Mouse (Mus musculus) embryonic facial prominence, embryonic 10.5 days (tissue): Measurements from ENCODE around the gene Glp1r. TPM values are rescaled to one million over a fixed set of nuclear protein-coding genes. Genes with fewer than 3 reads are reported as not detected.
A peak's percentile ranks its signal among the peaks of the same experiment; 100 is the strongest.

Experiments
- DNase-seq: peaks from one replicate; pipeline ENCODE4 v3.0.0-alpha.2; 2017; ENCODE audit warnings: low spot score
- H3K27ac ChIP-seq: fragments of 300-500 bp; sonication (generic); replicated peaks from 2 replicates; pipeline ENCODE4 v1.5.1; 2016; ENCODE audit warnings: mild to moderate bottlenecking
- H3K27me3 ChIP-seq: fragments of 300-500 bp; sonication (generic); replicated peaks from 2 replicates; pipeline ENCODE4 v1.6.1; 2016; ENCODE audit warnings: low read depth, mild to moderate bottlenecking; ENCODE audit not compliant: poor library complexity, severe bottlenecking
- H3K36me3 ChIP-seq: fragments of 300-500 bp; sonication (generic); replicated peaks from 2 replicates; pipeline ENCODE4 v1.6.1; 2016; ENCODE audit warnings: mild to moderate bottlenecking, moderate library complexity
- H3K4me1 ChIP-seq: fragments of 300-500 bp; sonication (generic); 2 replicates; pipeline ENCODE4 v1.6.1; 2016
- H3K4me3 ChIP-seq: fragments of 300-500 bp; sonication (generic); 2 replicates; pipeline ENCODE4 v1.5.1; 2016; ENCODE audit warnings: mild to moderate bottlenecking, moderate library complexity
- H3K9me3 ChIP-seq: fragments of 300-500 bp; sonication (generic); 2 replicates; pipeline ENCODE4 v1.6.1; 2016; ENCODE audit warnings: mild to moderate bottlenecking
- whole genome bisulfite sequencing: fragments of 180-500 bp; shearing (Covaris S2); methylation state at CpG from one replicate; pipeline ENCODE4 v1.1.7; 2016; 5-methylcytosine and 5-hydroxymethylcytosine counted together
- polyA plus RNA-seq: library from polyadenylated mRNA; unstranded; fragments of >200 nt; fragmentation: Nextera tagmentation; extraction: Ambion mirVana; gene quantifications from 2 replicates; pipeline ENCODE4 v1.2.1, GENCODE M21; 2016

The Glp1r gene
- polyA plus RNA-seq: 0.03 and 0.04 TPM in 2 replicates

DNA sequence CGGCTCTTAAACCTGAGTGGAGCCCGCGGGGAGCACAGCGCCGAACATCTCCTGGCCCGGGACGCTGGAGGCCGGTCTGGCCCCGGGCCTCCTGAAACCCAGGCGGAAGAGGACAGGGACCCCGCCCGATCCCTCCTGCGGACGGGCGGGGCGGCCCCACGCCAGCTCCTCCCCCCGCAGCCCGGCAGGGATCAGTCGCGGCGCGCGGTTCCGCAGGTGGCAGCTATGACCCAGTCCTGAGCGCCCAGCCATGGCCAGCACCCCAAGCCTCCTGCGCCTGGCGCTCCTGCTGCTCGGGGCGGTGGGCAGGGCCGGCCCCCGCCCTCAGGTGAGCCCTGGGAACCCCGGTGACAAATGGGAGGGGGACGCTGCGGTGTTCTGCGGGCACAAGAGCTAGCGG is at the start of gene Glp1r:
Gene Glp1r (plus strand): TSS at position 191 of the 400 bp plus-strand sequence.
- Histone ChIP-seq H3K4me1 (peaks cover 12% of the 10 kb centered on the region), H3K36me3 (no peaks in the 10 kb centered on the region), H3K27me3 (peaks cover 53% of the 10 kb centered on the region), H3K4me3 (peak within 1 kb of the TSS; percentile 62), H3K9me3 (0 out of 2 replicates have a peak, but pooled peaks cover 3% of the 10 kb centered on the region), H3K27ac (peak within 1 kb of the TSS; percentile 65)
- under 1% methylated on average over 37 of the region's 37 CpGs for WGBS
- DNase-seq: peak; percentile 23

DNA sequence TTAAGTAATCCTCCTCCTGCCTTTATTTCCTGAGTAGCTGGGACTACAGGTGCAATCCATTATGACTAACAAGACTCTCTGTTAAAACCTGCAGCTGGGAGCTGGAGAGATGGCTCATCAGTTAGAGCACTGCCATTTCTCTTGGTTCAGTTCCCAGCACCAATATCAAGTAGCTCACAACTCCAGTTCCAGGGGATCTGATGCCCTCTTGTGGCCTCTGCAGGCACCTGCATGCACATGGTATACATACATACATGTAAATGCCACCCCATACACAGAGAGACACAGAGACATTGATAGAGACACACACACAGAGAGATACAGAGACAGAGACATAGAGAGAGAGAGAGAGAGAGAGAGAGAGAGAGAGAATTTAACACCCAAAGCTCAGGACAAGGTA is 49.3 kb upstream of the Glp1r start:
- no peaks in the 10 kb centered on the region for H3K36me3 ChIP-seq
- no peaks in the 10 kb centered on the region for H3K27me3 ChIP-seq
- H3K4me3 ChIP-seq: no peak overlapping the region
- no peaks in the 10 kb centered on the region for H3K9me3 ChIP-seq
- no peak overlapping the region for H3K27ac ChIP-seq
- 0 out of 2 replicates have a peak, but pooled peaks cover 2% of the 10 kb centered on the region for H3K4me1 ChIP-seq
- no peak for DNase-seq

DNA sequence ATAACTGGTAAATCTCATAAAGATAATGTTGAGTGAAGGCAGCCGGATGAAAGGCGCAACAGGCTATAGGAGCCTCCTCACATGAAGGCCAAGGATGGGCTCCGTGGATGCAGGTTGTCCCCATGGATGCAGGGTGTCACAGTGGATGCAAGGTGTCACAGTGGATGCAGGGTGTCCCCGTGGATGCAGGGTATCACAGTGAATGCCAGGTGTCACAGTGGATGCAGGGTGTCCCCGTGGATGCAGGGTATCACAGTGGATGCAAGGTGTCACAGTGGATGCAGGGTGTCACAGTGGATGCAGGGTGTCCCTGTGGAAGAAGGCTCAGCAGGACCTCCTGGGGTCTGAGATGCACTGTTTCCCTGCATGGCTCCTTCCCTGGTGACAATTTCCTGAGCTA is 44.3 kb upstream of the Glp1r start:
- no peak for DNase-seq
- 90% methylated on average over 5 of the region's 5 CpGs for WGBS
- H3K9me3 ChIP-seq: no peaks in the 10 kb centered on the region

DNA sequence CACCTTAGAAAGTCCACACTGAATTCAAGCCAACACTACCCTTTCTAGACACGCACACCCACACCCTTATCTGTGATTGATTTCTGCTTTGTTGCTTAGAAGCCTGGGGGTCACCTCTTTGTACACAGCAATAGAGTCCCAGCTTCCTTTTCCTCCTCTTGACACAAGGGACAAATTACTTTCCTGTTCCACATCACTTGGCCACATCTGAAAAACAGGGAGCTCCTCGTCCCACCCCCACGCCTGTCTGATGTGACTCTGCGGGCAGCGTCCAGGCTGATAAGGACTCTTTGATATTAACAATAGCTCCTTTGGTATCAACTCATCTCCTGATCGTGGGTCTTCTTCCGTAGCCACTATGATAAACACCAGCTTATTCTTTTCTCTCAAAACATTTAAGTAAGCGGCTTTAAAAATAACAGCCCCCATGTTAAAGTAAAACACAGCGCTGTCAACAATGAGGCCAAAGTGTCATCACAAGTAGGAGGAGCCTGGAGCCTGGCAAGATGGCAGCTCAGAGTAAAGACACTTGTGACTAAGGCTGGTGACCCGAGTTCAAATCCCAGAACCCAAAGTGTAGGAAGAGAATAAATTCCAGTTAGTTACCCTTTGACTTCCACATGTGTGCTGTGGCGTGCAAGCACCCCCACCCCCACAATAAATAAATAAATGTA is 42.9 kb upstream of the Glp1r start:
- Histone ChIP-seq H3K27ac (no peak overlapping the region), H3K9me3 (no peaks in the 10 kb centered on the region), H3K27me3 (no peaks in the 10 kb centered on the region), H3K36me3 (no peaks in the 10 kb centered on the region), H3K4me3 (no peak overlapping the region), H3K4me1 (peaks cover 32% of the 10 kb centered on the region)
- no peak for DNase-seq
- 64% methylated on average over 11 of the region's 11 CpGs for WGBS

More for the DNA sequence above, 44.3 kb upstream of the Glp1r start:
- H3K4me3 ChIP-seq: no peak overlapping the region
- peaks cover 27% of the 10 kb centered on the region for H3K4me1 ChIP-seq
- no peak overlapping the region for H3K27ac ChIP-seq
- H3K27me3 ChIP-seq: no peaks in the 10 kb centered on the region
- H3K36me3 ChIP-seq: no peaks in the 10 kb centered on the region

GRCm38 (mm10) chr17:30859989-30860585 is 41.5 kb upstream of the Glp1r start:
- H3K9me3 ChIP-seq: no peaks in the 10 kb centered on the region
- WGBS: 62% methylated on average over 10 of the region's 10 CpGs
- no peak overlapping the region for H3K4me3 ChIP-seq
- 0 out of 2 replicates have a peak overlapping the region, but pooled peaks have one; percentile 8 for H3K27ac ChIP-seq
- H3K27me3 ChIP-seq: no peaks in the 10 kb centered on the region
- DNase-seq: peak; percentile 20
- H3K36me3 ChIP-seq: no peaks in the 10 kb centered on the region
- peaks cover 34% of the 10 kb centered on the region for H3K4me1 ChIP-seq

GRCm38 (mm10) chr17:30860606-30861005 is 41.0 kb upstream of the Glp1r start:
- H3K9me3 ChIP-seq: no peaks in the 10 kb centered on the region
- peaks cover 34% of the 10 kb centered on the region for H3K4me1 ChIP-seq
- H3K27me3 ChIP-seq: no peaks in the 10 kb centered on the region
- H3K4me3 ChIP-seq: no peak overlapping the region
- 73% methylated on average over 7 of the region's 7 CpGs for WGBS
- no peaks in the 10 kb centered on the region for H3K36me3 ChIP-seq
- no peak for DNase-seq
- H3K27ac ChIP-seq: no peak overlapping the region

- peaks cover 19% of the 10 kb centered on the region for H3K4me1 ChIP-seq
- no peak overlapping the region for H3K27ac ChIP-seq
- H3K36me3 ChIP-seq: no peaks in the 10 kb centered on the region
- H3K9me3 ChIP-seq: no peaks in the 10 kb centered on the region
- DNase-seq: no peak
- 73% methylated on average over 8 of the region's 8 CpGs for WGBS
- H3K4me3 ChIP-seq: no peak overlapping the region
- no peaks in the 10 kb centered on the region for H3K27me3 ChIP-seq
These were observed 35.3 kb upstream of the Glp1r start for GRCm38 (mm10) chr17:30866281-30866680.

DNA sequence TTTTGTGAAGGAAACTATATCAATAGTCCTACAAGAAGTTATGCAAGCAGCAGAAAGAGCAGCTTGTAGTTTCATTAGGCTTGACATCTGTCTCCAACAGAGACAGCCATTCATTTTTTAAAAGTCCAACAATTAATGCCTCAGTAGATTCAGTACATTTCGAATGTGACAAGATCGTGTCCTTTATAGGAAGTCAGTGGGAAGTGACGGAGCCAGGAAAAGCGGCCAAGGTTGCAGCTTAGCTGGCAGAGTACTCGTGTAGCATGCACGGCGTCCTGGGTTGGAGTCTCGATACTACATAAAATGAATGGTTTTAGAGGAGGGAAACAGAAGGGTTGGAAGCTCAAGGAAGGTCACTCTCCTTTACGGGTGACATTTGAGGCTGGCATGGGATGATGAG is 34.7 kb upstream of the Glp1r start:
- no peak for DNase-seq
- 91% methylated on average over 9 of the region's 9 CpGs for WGBS
- Histone ChIP-seq H3K4me1 (peaks cover 13% of the 10 kb centered on the region), H3K27me3 (no peaks in the 10 kb centered on the region), H3K27ac (no peak overlapping the region), H3K4me3 (no peak overlapping the region), H3K36me3 (no peaks in the 10 kb centered on the region), H3K9me3 (no peaks in the 10 kb centered on the region)

- Histone ChIP-seq H3K27me3 (no peaks in the 10 kb centered on the region), H3K9me3 (no peaks in the 10 kb centered on the region), H3K4me3 (no peak overlapping the region), H3K36me3 (no peaks in the 10 kb centered on the region), H3K4me1 (no peaks in the 10 kb centered on the region), H3K27ac (no peak overlapping the region)
- DNase-seq: no peak
- WGBS: 39% methylated on average over 10 of the region's 10 CpGs
These were observed 30.6 kb upstream of the Glp1r start for GRCm38 (mm10) chr17:30871040-30871439.

GRCm38 (mm10) chr17:30874276-30874675 is 27.3 kb upstream of the Glp1r start:
- no peaks in the 10 kb centered on the region for H3K4me1 ChIP-seq

DNA sequence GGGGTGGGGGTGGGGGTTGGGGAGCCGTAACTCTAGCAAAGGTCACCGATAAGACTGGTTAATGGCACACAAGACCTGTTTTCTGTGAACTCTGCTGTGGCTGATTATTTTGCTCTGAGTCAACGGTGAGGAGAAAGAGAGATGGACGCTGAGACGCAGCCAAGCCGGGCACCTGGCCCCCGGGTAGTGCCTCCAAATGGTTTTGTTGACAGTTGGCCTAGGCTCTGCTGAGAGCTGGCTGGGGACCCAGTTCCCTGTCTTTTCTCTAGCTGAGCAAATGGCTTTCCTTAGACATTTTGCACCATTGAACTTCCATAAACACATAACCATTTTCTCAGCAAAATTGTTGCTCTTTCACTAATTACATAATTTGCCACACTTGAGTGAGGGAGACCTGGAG is 24.2 kb upstream of the Glp1r start:
- peaks cover 8% of the 10 kb centered on the region for H3K4me1 ChIP-seq
- no peak overlapping the region for H3K4me3 ChIP-seq
- DNase-seq: no peak
- H3K36me3 ChIP-seq: no peaks in the 10 kb centered on the region
- no peaks in the 10 kb centered on the region for H3K27me3 ChIP-seq
- H3K27ac ChIP-seq: no peak overlapping the region
- H3K9me3 ChIP-seq: no peaks in the 10 kb centered on the region
- 86% methylated on average over 7 of the region's 7 CpGs for WGBS

More at GRCm38 (mm10) chr17:30874276-30874675, 27.3 kb upstream of the Glp1r start:
- Histone ChIP-seq H3K27me3 (no peaks in the 10 kb centered on the region), H3K4me3 (no peak overlapping the region), H3K9me3 (no peaks in the 10 kb centered on the region), H3K27ac (no peak overlapping the region), H3K36me3 (no peaks in the 10 kb centered on the region)
- no peak for DNase-seq
- WGBS: 59% methylated on average over 15 of the region's 15 CpGs

DNA sequence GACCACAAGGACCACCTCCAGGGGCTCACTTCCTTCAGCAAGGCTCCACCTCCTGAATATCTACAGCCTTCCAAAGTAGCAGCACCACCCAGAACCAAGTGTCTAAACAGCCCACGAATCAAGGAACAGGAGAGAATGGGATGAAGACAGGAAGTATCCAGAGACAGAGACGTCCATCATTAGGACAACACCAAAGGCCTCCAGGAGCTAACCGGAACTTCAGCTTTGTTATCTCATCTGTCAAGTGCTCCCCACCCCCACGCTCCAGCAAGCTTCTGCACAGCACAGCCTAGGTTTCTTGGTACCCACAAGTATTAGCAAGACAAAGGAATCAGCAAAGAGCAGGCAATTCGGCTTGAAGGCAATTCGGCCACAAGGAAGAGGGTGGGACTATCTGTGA is 23.0 kb upstream of the Glp1r start:
- 54% methylated on average over 6 of the region's 6 CpGs for WGBS
- peaks cover 7% of the 10 kb centered on the region for H3K27me3 ChIP-seq
- no peaks in the 10 kb centered on the region for H3K36me3 ChIP-seq
- no peak overlapping the region for H3K27ac ChIP-seq
- peaks cover 14% of the 10 kb centered on the region for H3K4me1 ChIP-seq
- H3K9me3 ChIP-seq: no peaks in the 10 kb centered on the region
- DNase-seq: no peak
- no peak overlapping the region for H3K4me3 ChIP-seq

- 85% methylated on average over 3 of the region's 3 CpGs for WGBS
- Histone ChIP-seq H3K36me3 (no peaks in the 10 kb centered on the region), H3K4me1 (peaks cover 14% of the 10 kb centered on the region), H3K27me3 (peaks cover 7% of the 10 kb centered on the region), H3K4me3 (no peak overlapping the region), H3K9me3 (0 out of 2 replicates have a peak, but pooled peaks cover 3% of the 10 kb centered on the region), H3K27ac (no peak overlapping the region)
- DNase-seq: no peak
These were observed 21.2 kb upstream of the Glp1r start for GRCm38 (mm10) chr17:30880391-30880790.
